ENCODE assay signal across 24 mouse cellular contexts in the genomic region with DNA sequence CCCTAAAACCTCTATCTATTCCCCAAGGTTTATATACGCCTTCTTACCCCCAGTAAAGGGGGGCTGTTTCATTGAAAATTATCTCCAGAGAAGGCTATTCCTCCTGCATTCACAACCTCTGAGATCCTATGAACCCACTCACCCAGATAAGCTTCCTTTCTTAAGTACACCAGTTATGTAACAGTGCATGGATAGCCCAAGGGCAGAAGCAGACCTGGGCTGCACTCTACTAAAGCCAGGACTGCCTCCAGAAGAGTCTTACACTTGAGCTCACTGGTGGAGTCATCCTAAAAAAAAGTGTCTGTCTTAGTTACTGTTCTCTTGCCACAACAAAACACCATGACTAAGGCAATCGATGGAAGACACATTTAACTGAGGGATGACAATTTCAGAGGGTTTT.
"Had no signal": no experiment of that assay in that cellular context is flagged by ENCODE, and none has a peak within 500 bp of the region (broad histone marks: within the 10 kb centered on the region; RNA-seq: fewer than 3 reads in every experiment).

No protein-coding gene starts in this region.

- DNase-seq: left cerebral cortex, postnatal 4 days; liver; liver, embryonic 13.5 days; liver, postnatal 0 days; lung, adult 18-20 months; lung, adult 2 months; lung, embryonic 14.5 days; lung, postnatal 10 days; lung, postnatal 14 days; lung, postnatal 36 days; lung, postnatal 4 days; midbrain, embryonic 14.5 days had no signal

- H3K27me3 ChIP-seq: limb, embryonic 12.5 days; limb, embryonic 13.5 days; limb, embryonic 15.5 days; liver, embryonic 12.5 days; liver, embryonic 13.5 days; liver, embryonic 15.5 days; lung, embryonic 15.5 days; megakaryocyte, embryonic 14.5 days; midbrain, embryonic 12.5 days; midbrain, embryonic 13.5 days; midbrain, embryonic 15.5 days had no signal

- ATAC-seq: liver, embryonic 12.5 days; liver, postnatal 0 days; lung, postnatal 0 days; midbrain, embryonic 13.5 days; midbrain, embryonic 15.5 days; midbrain, embryonic 16.5 days had no signal
